Comparison of ENCODE assay signal across 9 mouse cellular contexts in the genomic region with DNA sequence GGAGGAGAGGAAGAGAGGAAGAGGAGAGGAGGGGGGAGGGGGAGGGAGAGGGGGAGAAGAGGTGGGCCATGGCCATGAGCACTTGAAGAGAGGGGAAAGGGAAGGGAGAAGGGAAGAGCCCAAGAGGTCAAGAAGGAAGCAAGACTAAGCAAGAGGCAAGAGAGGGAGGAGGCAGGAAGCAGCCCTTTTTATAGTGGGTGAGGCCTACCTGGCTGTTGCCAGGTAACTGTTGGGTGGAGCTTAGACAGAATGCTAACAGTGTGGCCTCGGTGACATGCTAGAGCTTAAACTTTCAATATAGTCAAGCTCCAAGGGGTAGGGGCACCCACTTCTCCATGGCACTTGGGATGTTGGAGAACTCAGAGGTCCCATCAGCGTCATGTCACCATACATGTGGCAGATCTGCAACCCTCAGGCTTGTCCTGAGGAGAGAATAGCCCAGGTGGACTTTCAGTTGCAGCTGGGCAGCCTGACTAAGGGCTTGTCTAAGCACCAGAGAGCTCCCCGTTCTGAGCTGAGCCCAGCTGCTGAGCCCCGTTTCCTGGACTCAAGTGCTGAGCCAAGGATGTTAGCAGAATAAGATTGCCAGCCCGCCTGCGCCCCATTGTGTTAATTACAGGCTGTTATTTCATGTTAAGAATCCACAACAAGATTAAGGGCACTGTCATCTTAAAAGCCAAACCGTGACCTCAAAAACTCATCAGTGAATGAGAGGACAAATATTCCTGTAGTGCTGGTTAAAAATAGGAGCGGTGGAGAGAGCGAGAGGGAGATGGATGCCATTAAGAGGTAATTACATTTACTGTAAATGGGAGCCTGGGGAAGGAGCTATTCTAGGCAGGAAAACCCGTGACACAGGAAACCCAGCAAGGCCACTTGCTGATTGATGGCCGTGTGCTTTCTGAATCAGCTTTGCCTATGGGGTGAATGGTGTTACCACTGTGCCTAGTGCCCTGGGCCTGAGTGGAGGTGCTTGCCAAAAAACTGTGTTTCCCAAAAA. TPM values are rescaled to one million over a fixed set of nuclear protein-coding genes. Genes with fewer than 3 reads are reported as not detected.
DNase-seq lines count a peak whose midpoint lies in the region; ATAC-seq and TF ChIP-seq lines count a peak whose summit lies in the region.
"Had no signal": no experiment of that assay in that cellular context is flagged by ENCODE, and none has a peak within 500 bp of the region (broad histone marks: within the 10 kb centered on the region; RNA-seq: fewer than 3 reads in every experiment).

No protein-coding gene starts in this region.

- H3K4me3 ChIP-seq in hindbrain, embryonic 12.5 days: no peak overlapping the region
- no peak overlapping the region for H3K4me3 ChIP-seq in hindbrain, embryonic 11.5 days (ENCODE audit: low read depth, low read length)
- no peak overlapping the region for H3K4me3 ChIP-seq in forebrain, embryonic 16.5 days (replicated peaks; ENCODE audit: low read length)
- H3K4me3 ChIP-seq in gastrocnemius, adult 2 months: no peak overlapping the region

- no peaks in the 10 kb centered on the region for H3K27me3 ChIP-seq in hindbrain, embryonic 12.5 days
- H3K27me3 ChIP-seq in hindbrain, embryonic 11.5 days (ENCODE audit: control insufficient read depth, insufficient read depth, low read length): no peaks in the 10 kb centered on the region
- H3K27me3 ChIP-seq in forebrain, embryonic 16.5 days (replicated peaks; ENCODE audit: control insufficient read depth, insufficient read depth, low read length): no peaks in the 10 kb centered on the region

- intact Hi-C loops in gastrocnemius, adult 2 months (cut with DNase I): no loop called here

- no peaks in the 10 kb centered on the region for H3K9me3 ChIP-seq in hindbrain, embryonic 12.5 days (replicated peaks)
- H3K9me3 ChIP-seq in hindbrain, embryonic 11.5 days (ENCODE audit: control insufficient read depth, low read length): no peaks in the 10 kb centered on the region
- no peaks in the 10 kb centered on the region for H3K9me3 ChIP-seq in forebrain, embryonic 16.5 days (ENCODE audit: control insufficient read depth, low read length)

- H3K36me3 ChIP-seq in hindbrain, embryonic 12.5 days: no peaks in the 10 kb centered on the region
- no peaks in the 10 kb centered on the region for H3K36me3 ChIP-seq in hindbrain, embryonic 11.5 days (ENCODE audit: control insufficient read depth, insufficient read depth, low read length)
- no peaks in the 10 kb centered on the region for H3K36me3 ChIP-seq in forebrain, embryonic 16.5 days (ENCODE audit: control insufficient read depth, insufficient read depth)

- 56% methylated on average over 11 of the region's 11 CpGs for WGBS in hindbrain, embryonic 12.5 days
- whole genome bisulfite sequencing in hindbrain, embryonic 11.5 days: 57% methylated on average over 11 of the region's 11 CpGs
- 40% methylated on average over 11 of the region's 11 CpGs for WGBS in forebrain, embryonic 16.5 days

- no peak overlapping the region for H3K4me2 ChIP-seq in hindbrain, embryonic 12.5 days (replicated peaks)
- H3K4me2 ChIP-seq in hindbrain, embryonic 11.5 days (replicated peaks; ENCODE audit: low read depth, low read length): no peak overlapping the region
- no peak overlapping the region for H3K4me2 ChIP-seq in forebrain, embryonic 16.5 days (ENCODE audit: low read length)

- no peak for DNase-seq in hindbrain, embryonic 11.5 days (ENCODE audit: low spot score)
- peak; percentile 39 for DNase-seq in ZHBTc4 (ENCODE audit: low read depth, low spot score)
- DNase-seq in naive thymus-derived CD4-positive, alpha-beta T cell, adult 2 months (ENCODE audit: low read depth): peak; percentile 33
- no peak for DNase-seq in gastrocnemius, adult 2 months
- DNase-seq in layer of hippocampus, adult 9-10 months (ENCODE audit: low spot score): no peak
- DNase-seq: kidney, postnatal 10 days; thymus, adult 2 months had no signal

- ATAC-seq in hindbrain, embryonic 12.5 days (ENCODE audit: low FRiP score): peak; percentile 54
- no peak for ATAC-seq in hindbrain, embryonic 11.5 days (ENCODE audit: low FRiP score)
- ATAC-seq in forebrain, embryonic 16.5 days: peak; percentile 57

- peaks cover 8% of the 10 kb centered on the region; the same call in 1 of the 2 replicates for H3K4me1 ChIP-seq in hindbrain, embryonic 12.5 days
- no peaks in the 10 kb centered on the region for H3K4me1 ChIP-seq in hindbrain, embryonic 11.5 days (replicated peaks; ENCODE audit: control insufficient read depth, insufficient read depth, low read length)
- peaks cover 10% of the 10 kb centered on the region for H3K4me1 ChIP-seq in forebrain, embryonic 16.5 days (replicated peaks; ENCODE audit: control insufficient read depth, insufficient read depth, low read length)

- no peak for TF ChIP-seq CTCF in gastrocnemius, adult 2 months (IDR thresholded peaks at IDR 0.05)

- H3K27ac ChIP-seq in hindbrain, embryonic 12.5 days: no peak overlapping the region
- no peak overlapping the region for H3K27ac ChIP-seq in hindbrain, embryonic 11.5 days (ENCODE audit: low read depth, low read length)
- H3K27ac ChIP-seq in forebrain, embryonic 16.5 days (ENCODE audit: low read length): peak overlapping the region; percentile 23; the same call in 1 of the 2 replicates
- no peak overlapping the region for H3K27ac ChIP-seq in gastrocnemius, adult 2 months

- H3K9ac ChIP-seq in hindbrain, embryonic 12.5 days: no peak overlapping the region
- H3K9ac ChIP-seq in hindbrain, embryonic 11.5 days (ENCODE audit: low read depth, low read length): no peak overlapping the region
- H3K9ac ChIP-seq in forebrain, embryonic 16.5 days (replicated peaks; ENCODE audit: low read depth, low read length): no peak overlapping the region

RNA-seq across cellular contexts. Expression of a gene that starts 21.7 kb away (rescaled TPM):
- 168 and 179 TPM in 2 replicates for polyA plus RNA-seq in hindbrain, embryonic 12.5 days (2016; fragmentation: Nextera tagmentation; extraction: Ambion mirVana)
- 173 TPM in 2 replicates for polyA plus RNA-seq in hindbrain, embryonic 11.5 days (2014; fragmentation: Nextera tagmentation; extraction: Ambion mirVana)
- 175 and 182 TPM in 2 replicates for polyA plus RNA-seq in forebrain, embryonic 16.5 days (2015; fragmentation: Nextera tagmentation; extraction: Ambion mirVana)
- total RNA-seq in gastrocnemius, adult 2 months (2021): 10 to 100 TPM; 68.9 to 69.1 TPM

Comparison
In these comparisons a context has a peak if more than half of its experiments do, and no peak if none do; other contexts are left out.
1. DNase-seq: peak in ZHBTc4 (single experiment) and naive thymus-derived CD4-positive, alpha-beta T cell, adult 2 months (single experiment); none in hindbrain, embryonic 11.5 days (single experiment), gastrocnemius, adult 2 months (single experiment) and layer of hippocampus, adult 9-10 months (single experiment).